Mouse (Mus musculus) left cerebral cortex, postnatal 36 days (tissue): ENCODE measurements around the gene Crybb1. TPM values are rescaled to one million over a fixed set of nuclear protein-coding genes. Genes with fewer than 3 reads are reported as not detected.

Experiments
- DNase-seq, 2 experiments: peaks; one replicate each; pipeline ENCODE4 v3.0.0; 2021 to 2022; ENCODE audit warnings: low spot score in 2 of 2, mixed read lengths in 1 of 2
- intact Hi-C: fragments of 180-260 bp; cut with DNase I; formaldehyde crosslinking; loops from one replicate; pipeline ENCODE4 v1.15.1; 2025
- total RNA-seq, 2 experiments: library from RNA; stranded (reverse); gene quantifications; 2 replicates each; pipeline ENCODE4 v1.2.3; 2021

Gene Crybb1
- total RNA-seq, 2 experiments from 2014 or later: 7.1 to 10.0 TPM

DNA sequence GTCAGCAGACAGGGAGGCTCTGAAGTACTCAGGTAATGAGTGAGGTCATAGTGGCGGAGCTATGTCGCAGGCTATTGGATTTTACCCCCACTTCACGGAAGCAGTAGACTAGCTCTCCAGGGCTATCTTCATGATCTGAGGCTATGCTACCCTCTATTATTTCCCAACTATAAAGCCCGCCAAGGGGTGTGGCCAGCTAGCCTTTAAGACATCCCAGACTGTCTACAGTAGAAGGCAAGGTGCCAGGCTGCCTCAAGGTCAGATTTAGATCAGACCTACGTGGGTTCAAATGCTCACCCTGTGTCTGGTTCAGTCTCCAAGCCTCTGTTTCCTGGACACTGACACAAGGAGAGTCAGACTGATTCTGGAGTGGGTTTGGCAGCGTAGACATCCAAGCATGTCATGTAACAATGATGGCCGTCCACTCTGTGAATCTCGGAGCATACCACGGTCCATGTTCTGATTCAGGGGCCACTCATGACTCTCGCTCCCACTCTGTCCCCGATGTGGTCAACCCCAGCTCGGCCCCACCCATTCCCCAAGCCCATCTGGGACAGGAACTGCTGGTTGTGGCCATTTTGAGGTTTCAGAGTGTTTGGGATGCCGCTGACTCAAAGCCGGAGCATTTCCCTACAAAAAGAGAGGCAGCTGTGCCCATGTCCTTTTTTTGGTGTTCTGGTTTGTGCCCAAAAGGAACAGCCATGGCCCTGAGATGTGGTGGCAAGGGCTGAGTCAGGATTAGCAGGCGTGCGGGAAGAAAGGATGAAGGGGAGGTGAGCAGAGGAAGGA is 4.4 kb downstream of the Crybb1 start:
- DNase-seq: no peak
- intact Hi-C loops: no loop called here

- no peak for DNase-seq
- intact Hi-C loops: no loop called here
Observed at GRCm38 (mm10) chr5:112260818-112261217, 5.2 kb downstream of the Crybb1 start.

- no peak for DNase-seq
- intact Hi-C loops: no loop called here
Observed at GRCm38 (mm10) chr5:112264099-112264498, 8.5 kb downstream of the Crybb1 start.

- no peak for DNase-seq
- intact Hi-C loops: no loop called here
Observed at GRCm38 (mm10) chr5:112265110-112265509, 9.5 kb downstream of the Crybb1 start.

DNA sequence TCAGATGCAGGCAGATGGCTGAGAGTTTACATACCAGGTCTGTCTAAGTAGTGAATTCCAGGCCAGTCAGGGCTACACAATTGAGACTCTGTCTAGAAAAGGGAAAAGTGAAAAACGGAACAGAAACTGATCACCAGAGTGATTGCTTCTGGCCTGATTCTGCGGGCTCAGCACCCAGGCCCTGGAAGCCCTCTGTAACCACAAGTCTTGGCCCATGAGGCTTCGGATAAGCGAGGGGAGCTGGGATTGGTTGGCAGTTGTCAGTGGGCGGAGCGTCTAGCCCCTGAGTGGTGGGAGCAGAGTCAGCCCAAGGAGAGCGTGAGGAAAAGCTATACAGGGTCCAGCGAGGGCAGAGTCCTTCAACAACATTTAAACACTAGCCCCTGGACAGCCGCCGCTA is 9.9 kb downstream of the Crybb1 start:
- intact Hi-C loops: no loop called here
- DNase-seq: no peak

DNA sequence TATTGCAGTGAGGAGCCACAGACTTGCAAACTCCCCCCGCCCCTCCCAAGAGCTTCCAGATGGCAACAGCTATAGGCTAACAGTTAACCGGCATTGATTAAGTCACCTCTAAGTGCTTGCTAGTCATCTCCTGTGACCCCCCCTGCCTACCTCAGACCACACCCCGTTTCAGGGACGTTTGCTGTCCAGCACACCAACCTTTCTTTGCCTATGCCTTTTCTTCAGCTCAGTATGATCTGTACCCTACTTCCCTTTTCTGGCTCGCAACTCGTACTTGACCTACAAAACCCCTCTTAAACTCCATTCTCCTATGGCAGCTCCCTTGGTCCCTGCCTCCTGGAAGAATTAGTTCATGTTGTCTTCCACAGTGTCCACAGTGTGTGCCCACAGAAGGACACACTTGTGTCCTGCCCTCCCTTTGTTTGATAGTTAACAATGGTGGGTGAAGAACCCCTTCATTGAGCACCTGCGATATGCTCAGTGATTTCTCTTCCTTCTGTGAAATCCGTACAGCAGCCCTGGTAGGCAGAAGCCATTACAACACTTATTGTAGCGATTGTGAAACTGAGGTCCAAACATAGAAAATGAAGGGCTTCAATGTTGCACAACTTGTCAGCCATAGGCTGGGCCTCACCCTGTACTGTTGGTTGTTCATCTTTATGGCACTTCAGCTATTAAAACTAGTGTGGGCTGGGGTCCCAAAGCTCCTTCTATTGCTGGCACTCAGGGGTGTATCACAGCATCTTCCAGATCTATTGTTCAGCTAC is 10.6 kb downstream of the Crybb1 start:
- intact Hi-C loops: no loop called here
- no peak for DNase-seq

- intact Hi-C loops: no loop called here
- peak; percentile 49 to 54 for DNase-seq
Observed at GRCm38 (mm10) chr5:112270764-112271541, 15.3 kb downstream of the Crybb1 start.

DNA sequence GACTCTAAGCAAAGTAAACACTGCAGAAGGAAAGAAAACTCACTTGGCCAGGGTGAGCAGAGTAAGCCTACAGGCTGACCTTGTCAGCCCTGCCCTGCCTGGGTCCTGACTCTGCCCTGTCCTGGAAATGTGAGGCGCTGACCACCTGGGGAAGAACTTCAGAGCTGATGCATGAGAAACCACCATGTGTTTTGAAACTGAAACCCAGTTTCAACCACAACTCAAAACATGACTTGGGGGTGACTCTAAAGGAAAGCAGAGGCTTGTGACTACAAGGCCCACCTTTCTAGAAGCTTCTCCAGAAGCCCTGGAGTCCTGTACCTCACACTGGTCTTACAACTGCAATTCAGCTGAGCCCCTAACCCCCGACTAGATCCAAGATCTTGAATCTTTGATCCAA is 17.3 kb downstream of the Crybb1 start:
- intact Hi-C loops: no loop called here
- DNase-seq: no peak

GRCm38 (mm10) chr5:112273746-112274463 is 18.3 kb downstream of the Crybb1 start:
- intact Hi-C loops: no loop called here
- DNase-seq: no peak

- intact Hi-C loops: loop anchor here (5.0 kb wide), 2 partner anchors 47 to 48 kb away; no protein-coding TSS in a partner anchor
- DNase-seq: no peak
Observed at GRCm38 (mm10) chr5:112275021-112275804, 19.6 kb downstream of the Crybb1 start.

GRCm38 (mm10) chr5:112276267-112276873 is 20.8 kb downstream of the Crybb1 start, which contains the start of gene Tpst2:
TSS of gene Tpst2 (plus strand) at chr5:112276691.
- peak; percentile 100 for DNase-seq
- intact Hi-C loops: loop anchor here (5.0 kb wide), 2 partner anchors 46 to 49 kb away; no protein-coding TSS in a partner anchor

- intact Hi-C loops: loop anchor here (5.0 kb wide), 2 partner anchors 45 to 50 kb away; no protein-coding TSS in a partner anchor
- DNase-seq: no peak
Observed at GRCm38 (mm10) chr5:112276907-112277348, 21.3 kb downstream of the Crybb1 start.

DNA sequence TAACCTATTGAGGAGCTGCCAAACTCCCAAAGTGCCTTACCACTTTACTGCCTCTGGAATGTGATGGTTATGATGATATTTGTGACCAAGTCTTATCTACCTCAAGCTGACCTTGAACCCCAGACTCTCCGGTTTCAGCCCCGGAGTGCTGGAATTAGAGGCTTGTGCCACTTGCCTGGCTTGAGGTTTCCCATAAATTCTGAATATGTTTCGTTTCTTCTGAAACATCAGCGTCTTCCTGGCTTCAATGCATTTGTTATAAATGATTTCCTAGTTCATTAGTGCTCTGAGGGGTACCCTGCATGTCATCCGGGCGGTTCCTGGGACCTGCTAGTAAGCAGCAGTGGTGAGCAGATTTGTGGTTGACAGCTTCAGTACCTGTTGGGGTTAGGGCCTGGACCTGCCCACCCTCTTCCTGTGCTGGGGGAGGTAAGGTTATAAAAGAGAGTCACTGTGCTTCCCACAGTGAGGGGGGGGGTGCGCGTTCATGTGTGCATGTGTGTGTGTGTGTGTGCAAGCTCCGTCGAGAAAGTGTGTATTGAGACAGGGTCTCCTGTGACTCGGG is 22.4 kb downstream of the Crybb1 start:
- intact Hi-C loops: loop anchor here (5.0 kb wide), 2 partner anchors 44 to 51 kb away; no protein-coding TSS in a partner anchor
- no peak for DNase-seq

DNA sequence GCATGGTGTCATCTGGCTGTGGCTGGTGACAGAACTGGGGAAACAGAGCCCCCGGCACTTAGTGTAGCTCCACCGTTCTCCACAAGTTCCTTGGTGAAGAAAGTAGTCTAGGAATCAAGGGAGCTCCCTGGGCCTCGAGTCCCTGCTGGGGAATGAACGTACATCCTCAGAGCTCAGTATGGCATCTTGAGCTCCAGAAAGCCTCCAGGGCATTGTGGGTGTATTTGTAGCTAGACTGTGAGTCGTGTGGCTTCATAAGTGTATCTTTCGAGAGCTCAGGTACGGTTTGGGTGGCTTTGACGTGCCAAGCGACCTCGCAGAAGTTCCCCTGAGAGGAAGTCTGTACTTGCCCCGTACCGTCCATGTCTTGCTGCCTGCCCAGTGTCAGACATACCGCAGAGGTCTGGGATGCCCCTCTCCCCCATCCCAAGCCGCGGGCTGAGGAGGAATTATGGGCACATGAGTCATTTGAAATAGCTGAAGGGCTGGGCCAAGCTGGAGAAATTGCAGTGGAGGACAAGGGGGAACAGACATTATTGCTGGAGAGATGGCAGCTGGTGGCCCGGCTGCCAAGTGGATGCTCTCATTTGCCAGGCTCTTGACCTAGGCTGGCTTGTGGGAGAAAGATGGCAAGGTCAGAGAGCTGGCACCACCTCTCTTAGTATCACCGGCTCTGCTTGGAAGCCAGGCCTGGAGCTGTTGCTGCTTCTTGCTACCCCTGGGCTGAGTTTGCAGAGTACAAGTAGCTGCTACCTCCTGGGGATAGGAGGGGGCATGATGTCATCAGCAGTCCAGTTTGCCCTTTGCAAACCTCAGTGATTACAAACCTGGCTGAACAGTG is 23.8 kb downstream of the Crybb1 start:
- intact Hi-C loops: loop anchor here (2.0 to 5.0 kb wide), 3 partner anchors 39 to 52 kb away; no protein-coding TSS in a partner anchor
- DNase-seq: no peak

GRCm38 (mm10) chr5:112280151-112280550 is 24.5 kb downstream of the Crybb1 start:
- intact Hi-C loops: loop anchor here (2.0 kb wide), 1 partner anchor 39 kb away; no protein-coding TSS in a partner anchor
- DNase-seq: no peak

DNA sequence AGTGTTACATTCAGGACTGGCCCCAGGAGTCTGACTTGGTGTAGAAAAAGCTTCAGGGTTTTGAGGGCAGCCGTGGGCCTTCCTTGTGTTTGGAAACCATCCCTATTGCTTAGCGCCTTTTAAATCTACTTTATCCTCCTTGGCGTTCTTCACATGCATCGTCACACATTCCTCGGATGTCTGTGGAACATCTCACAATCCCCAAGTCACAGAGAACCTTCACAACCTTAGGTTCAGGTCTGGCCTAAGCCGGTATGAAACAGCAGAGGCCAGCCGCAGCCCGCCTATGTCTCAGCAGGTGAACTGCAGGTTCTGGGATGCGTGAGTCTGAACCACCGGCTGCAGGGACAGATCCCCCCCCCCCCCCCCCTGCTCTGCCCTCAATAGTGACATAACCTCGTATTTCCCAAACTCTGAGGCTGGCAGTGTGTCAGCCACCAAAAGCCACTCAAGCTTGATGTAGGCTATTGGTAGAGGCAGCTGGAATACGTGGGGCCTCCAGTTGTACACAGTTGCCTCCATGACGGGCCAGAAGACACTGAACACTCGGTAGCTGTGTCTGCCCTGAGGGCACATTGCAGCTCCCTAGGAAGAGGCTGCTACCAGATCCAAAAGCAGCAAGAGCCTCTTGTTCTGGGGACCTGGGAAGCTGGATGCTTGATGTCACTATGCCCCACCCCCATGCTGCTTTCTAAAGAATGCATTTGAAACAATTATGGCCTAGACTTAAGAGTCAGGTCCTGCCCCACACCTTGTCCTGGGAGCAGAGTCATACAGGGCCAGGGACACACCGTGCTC is 25.4 kb downstream of the Crybb1 start:
- intact Hi-C loops: loop anchor here (2.0 kb wide), 1 partner anchor 40 kb away; no protein-coding TSS in a partner anchor

More for the DNA sequence above, 25.4 kb downstream of the Crybb1 start:
- no peak for DNase-seq
